Mouse (Mus musculus): ENCODE data around the gene Mllt10. TPM values are rescaled to one million over a fixed set of nuclear protein-coding genes. Genes with fewer than 3 reads are reported as not detected.

The Mllt10 gene
- total RNA-seq (2021) (10 to 100 TPM; 32.5 to 32.8 TPM), polyA plus RNA-seq (2012; rRNA removed) (20.6 and 23.3 TPM in 2 replicates)
- long read RNA-seq, partial matches to known transcripts: 2 of 5 reads
- long read RNA-seq, other reads (novel, unspliced or antisense): 3 of 5 reads

- TF ChIP-seq EP300 (IDR thresholded peaks at IDR 0.05; ENCODE audit: insufficient read depth, low read depth, low read length) (no peak), POLR2A (IDR thresholded peaks at IDR 0.05; ENCODE audit: insufficient read depth, low read depth, low read length) (no peak), CTCF (IDR thresholded peaks at IDR 0.05) (no peak)
- intact Hi-C loops (cut with DNase I): loop anchor here (10.0 kb wide), 1 partner anchor 940 kb away; the partner anchor contains the start of genes 4930426L09Rik and Pip4k2a
These were observed at the start of gene Mllt10 for GRCm38 (mm10) chr2:18055016-18055928. TSS of gene Mllt10 (plus strand) at chr2:18055237.

GRCm38 (mm10) chr2:18011226-18011625, 43.8 kb upstream of the Mllt10 start:
- intact Hi-C loops (cut with DNase I): no loop called here
- DNase-seq: no peak
- Histone ChIP-seq H3K36me3 (ENCODE audit: control insufficient read depth, insufficient read depth, low read length) (no peaks in the 10 kb centered on the region), H3K4me3 (no peak overlapping the region), H3K27ac (no peak overlapping the region), H3K27me3 (ENCODE audit: control insufficient read depth, insufficient read depth, low read length) (no peaks in the 10 kb centered on the region), H3K9ac (ENCODE audit: low read depth, low read length) (no peak overlapping the region), H3K79me2 (replicated peaks; ENCODE audit: control insufficient read depth, insufficient read depth, low read length) (no peaks in the 10 kb centered on the region), H3K4me1 (ENCODE audit: control insufficient read depth, insufficient read depth, low read length) (no peaks in the 10 kb centered on the region)
- 83% methylated on average over 6 of the region's 6 CpGs for WGBS
- no peak for TF ChIP-seq CTCF (IDR thresholded peaks at IDR 0.05)

More at GRCm38 (mm10) chr2:18055016-18055928, at the start of gene Mllt10:
- peak within 1 kb of the TSS; percentile 98 for H3K27ac ChIP-seq
- H3K4me3 ChIP-seq: peak within 1 kb of the TSS; percentile 74
- WGBS: 13% methylated on average over 20 of the region's 20 CpGs
- H3K36me3 ChIP-seq (ENCODE audit: control insufficient read depth, insufficient read depth, low read length): peaks cover 4% of the 10 kb centered on the region
- no peak for DNase-seq
- peak within 1 kb of the TSS; percentile 95 for H3K9ac ChIP-seq (ENCODE audit: low read depth, low read length)
- H3K4me1 ChIP-seq (ENCODE audit: control insufficient read depth, insufficient read depth, low read length): peaks cover 6% of the 10 kb centered on the region
- H3K27me3 ChIP-seq (ENCODE audit: control insufficient read depth, insufficient read depth, low read length): no peaks in the 10 kb centered on the region
- H3K79me2 ChIP-seq (replicated peaks; ENCODE audit: control insufficient read depth, insufficient read depth, low read length): no peaks in the 10 kb centered on the region

- intact Hi-C loops (cut with DNase I): no loop called here
- H3K36me3 ChIP-seq (ENCODE audit: control insufficient read depth, insufficient read depth, low read length): no peaks in the 10 kb centered on the region
- no peak overlapping the region for H3K4me3 ChIP-seq
- 78% methylated on average over 3 of the region's 3 CpGs for WGBS
- no peak for DNase-seq
- no peaks in the 10 kb centered on the region for H3K27me3 ChIP-seq (ENCODE audit: control insufficient read depth, insufficient read depth, low read length)
- no peak for TF ChIP-seq CTCF (IDR thresholded peaks at IDR 0.05)
- TF ChIP-seq POLR2A (IDR thresholded peaks at IDR 0.05; ENCODE audit: insufficient read depth, low read depth, low read length): no peak
- no peak for TF ChIP-seq EP300 (IDR thresholded peaks at IDR 0.05; ENCODE audit: insufficient read depth, low read depth, low read length)
- no peaks in the 10 kb centered on the region for H3K4me1 ChIP-seq (ENCODE audit: control insufficient read depth, insufficient read depth, low read length)
- no peak overlapping the region for H3K9ac ChIP-seq (ENCODE audit: low read depth, low read length)
- no peaks in the 10 kb centered on the region for H3K79me2 ChIP-seq (replicated peaks; ENCODE audit: control insufficient read depth, insufficient read depth, low read length)
- H3K27ac ChIP-seq: no peak overlapping the region
These were observed 42.2 kb upstream of the Mllt10 start for GRCm38 (mm10) chr2:18012866-18013265.

GRCm38 (mm10) chr2:18015581-18015980, 39.5 kb upstream of the Mllt10 start:
- Histone ChIP-seq H3K79me2 (replicated peaks; ENCODE audit: control insufficient read depth, insufficient read depth, low read length) (no peaks in the 10 kb centered on the region), H3K27me3 (ENCODE audit: control insufficient read depth, insufficient read depth, low read length) (no peaks in the 10 kb centered on the region), H3K9ac (ENCODE audit: low read depth, low read length) (no peak overlapping the region), H3K4me3 (no peak overlapping the region), H3K27ac (no peak overlapping the region), H3K36me3 (ENCODE audit: control insufficient read depth, insufficient read depth, low read length) (no peaks in the 10 kb centered on the region), H3K4me1 (ENCODE audit: control insufficient read depth, insufficient read depth, low read length) (no peaks in the 10 kb centered on the region)
- WGBS: 67% methylated on average over 3 of the region's 3 CpGs
- DNase-seq: no peak
- TF ChIP-seq CTCF (IDR thresholded peaks at IDR 0.05) (no peak), EP300 (IDR thresholded peaks at IDR 0.05; ENCODE audit: insufficient read depth, low read depth, low read length) (no peak), POLR2A (IDR thresholded peaks at IDR 0.05; ENCODE audit: insufficient read depth, low read depth, low read length) (no peak)
- intact Hi-C loops (cut with DNase I): no loop called here

GRCm38 (mm10) chr2:18016639-18017038, 38.4 kb upstream of the Mllt10 start:
- no peak overlapping the region for H3K4me3 ChIP-seq
- no peaks in the 10 kb centered on the region for H3K36me3 ChIP-seq (ENCODE audit: control insufficient read depth, insufficient read depth, low read length)
- H3K79me2 ChIP-seq (replicated peaks; ENCODE audit: control insufficient read depth, insufficient read depth, low read length): no peaks in the 10 kb centered on the region
- intact Hi-C loops (cut with DNase I): no loop called here
- no peak for DNase-seq
- no peak overlapping the region for H3K9ac ChIP-seq (ENCODE audit: low read depth, low read length)
- TF ChIP-seq POLR2A (IDR thresholded peaks at IDR 0.05; ENCODE audit: insufficient read depth, low read depth, low read length) (no peak), CTCF (IDR thresholded peaks at IDR 0.05) (no peak), EP300 (IDR thresholded peaks at IDR 0.05; ENCODE audit: insufficient read depth, low read depth, low read length) (no peak)
- no peak overlapping the region for H3K27ac ChIP-seq
- WGBS: 96% methylated on average over 1 of the region's 1 CpGs
- H3K4me1 ChIP-seq (ENCODE audit: control insufficient read depth, insufficient read depth, low read length): no peaks in the 10 kb centered on the region
- H3K27me3 ChIP-seq (ENCODE audit: control insufficient read depth, insufficient read depth, low read length): no peaks in the 10 kb centered on the region

- TF ChIP-seq CTCF (IDR thresholded peaks at IDR 0.05) (no peak), POLR2A (IDR thresholded peaks at IDR 0.05; ENCODE audit: insufficient read depth, low read depth, low read length) (no peak), EP300 (IDR thresholded peaks at IDR 0.05; ENCODE audit: insufficient read depth, low read depth, low read length) (no peak)
- H3K27ac ChIP-seq: no peak overlapping the region
- 92% methylated on average over 6 of the region's 6 CpGs for WGBS
- H3K36me3 ChIP-seq (ENCODE audit: control insufficient read depth, insufficient read depth, low read length): no peaks in the 10 kb centered on the region
- DNase-seq: no peak
- no peak overlapping the region for H3K4me3 ChIP-seq
- H3K27me3 ChIP-seq (ENCODE audit: control insufficient read depth, insufficient read depth, low read length): no peaks in the 10 kb centered on the region
- no peaks in the 10 kb centered on the region for H3K79me2 ChIP-seq (replicated peaks; ENCODE audit: control insufficient read depth, insufficient read depth, low read length)
- H3K9ac ChIP-seq (ENCODE audit: low read depth, low read length): no peak overlapping the region
- intact Hi-C loops (cut with DNase I): no loop called here
- no peaks in the 10 kb centered on the region for H3K4me1 ChIP-seq (ENCODE audit: control insufficient read depth, insufficient read depth, low read length)
These were observed 37.7 kb upstream of the Mllt10 start for GRCm38 (mm10) chr2:18017321-18017720.
